Mouse (Mus musculus): ENCODE measurements around the gene Rrp9. TPM values are rescaled to one million over a fixed set of nuclear protein-coding genes. Genes with fewer than 3 reads are reported as not detected.

Rrp9 gene
- polyA plus RNA-seq, 1 experiment from 2014 or later: 20.8 TPM

DNA sequence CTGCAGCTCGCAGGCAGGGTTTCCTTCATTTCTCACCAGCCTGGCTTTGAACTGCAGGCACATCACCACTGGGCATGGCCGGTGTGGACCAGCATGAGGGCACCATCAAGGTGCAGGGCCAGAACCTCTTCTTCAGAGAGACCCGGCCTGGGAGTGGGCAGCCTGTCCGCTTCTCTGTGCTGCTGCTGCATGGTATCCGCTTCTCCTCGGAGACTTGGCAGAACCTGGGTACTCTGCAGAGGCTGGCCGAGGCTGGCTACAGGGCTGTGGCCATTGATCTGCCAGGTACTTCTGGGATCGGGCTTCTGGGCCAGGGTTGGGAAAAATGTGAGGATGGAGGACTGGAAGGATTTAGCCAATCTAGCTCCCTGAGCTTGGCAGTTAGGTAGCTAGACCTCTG is 25.8 kb upstream of the Rrp9 start:
- peaks cover 43% of the 10 kb centered on the region for H3K27me3 ChIP-seq
- H3K36me3 ChIP-seq (replicated peaks): no peaks in the 10 kb centered on the region; the same call in 1 of the 2 replicates
- peak overlapping the region; percentile 29 for H3K4me2 ChIP-seq
- no peak overlapping the region for H3K27ac ChIP-seq (replicated peaks)
- H3K9ac ChIP-seq: no peak overlapping the region
- H3K4me1 ChIP-seq (replicated peaks): peaks cover 82% of the 10 kb centered on the region
- no peak for ATAC-seq (ENCODE audit: insufficient read depth)
- no peaks in the 10 kb centered on the region for H3K9me3 ChIP-seq (replicated peaks)
- 81% methylated on average over 8 of the region's 8 CpGs for WGBS (ENCODE audit: insufficient replicate concordance)
- no peak overlapping the region for H3K4me3 ChIP-seq (replicated peaks)

- 47% methylated on average over 9 of the region's 9 CpGs for WGBS (ENCODE audit: insufficient replicate concordance)
- no peak for ATAC-seq (ENCODE audit: insufficient read depth)
- 0 out of 2 replicates have a peak overlapping the region, but pooled peaks have one; percentile 16 for H3K27ac ChIP-seq (replicated peaks)
These were observed 25.1 kb upstream of the Rrp9 start for GRCm38 (mm10) chr9:106450661-106451060.

GRCm38 (mm10) chr9:106451298-106451697 is 24.5 kb upstream of the Rrp9 start:
- H3K4me1 ChIP-seq (replicated peaks): peaks cover 76% of the 10 kb centered on the region
- H3K27ac ChIP-seq (replicated peaks): no peak overlapping the region
- peak overlapping the region; percentile 1; the same call in 1 of the 2 replicates for H3K4me2 ChIP-seq
- no peak overlapping the region for H3K9ac ChIP-seq
- peaks cover 52% of the 10 kb centered on the region for H3K27me3 ChIP-seq
- no peak overlapping the region for H3K4me3 ChIP-seq (replicated peaks)
- 69% methylated on average over 11 of the region's 11 CpGs for WGBS (ENCODE audit: insufficient replicate concordance)
- no peak for ATAC-seq (ENCODE audit: insufficient read depth)
- no peaks in the 10 kb centered on the region; the same call in 1 of the 2 replicates for H3K36me3 ChIP-seq (replicated peaks)
- no peaks in the 10 kb centered on the region for H3K9me3 ChIP-seq (replicated peaks)

More at GRCm38 (mm10) chr9:106450661-106451060, 25.1 kb upstream of the Rrp9 start:
- Histone ChIP-seq H3K4me3 (replicated peaks) (no peak overlapping the region), H3K36me3 (replicated peaks) (no peaks in the 10 kb centered on the region; the same call in 1 of the 2 replicates), H3K9me3 (replicated peaks) (no peaks in the 10 kb centered on the region), H3K4me1 (replicated peaks) (peaks cover 82% of the 10 kb centered on the region), H3K27me3 (peaks cover 51% of the 10 kb centered on the region), H3K9ac (no peak overlapping the region), H3K4me2 (peak overlapping the region; percentile 29)

GRCm38 (mm10) chr9:106451899-106452298 is 23.9 kb upstream of the Rrp9 start:
- 28% methylated on average over 2 of the region's 2 CpGs for WGBS (ENCODE audit: insufficient replicate concordance)
- no peak overlapping the region for H3K9ac ChIP-seq
- peaks cover 52% of the 10 kb centered on the region for H3K27me3 ChIP-seq
- H3K36me3 ChIP-seq (replicated peaks): no peaks in the 10 kb centered on the region; the same call in 1 of the 2 replicates
- H3K27ac ChIP-seq (replicated peaks): no peak overlapping the region
- H3K4me1 ChIP-seq (replicated peaks): peaks cover 70% of the 10 kb centered on the region
- no peaks in the 10 kb centered on the region for H3K9me3 ChIP-seq (replicated peaks)
- H3K4me2 ChIP-seq: no peak overlapping the region
- H3K4me3 ChIP-seq (replicated peaks): no peak overlapping the region
- no peak for ATAC-seq (ENCODE audit: insufficient read depth)

DNA sequence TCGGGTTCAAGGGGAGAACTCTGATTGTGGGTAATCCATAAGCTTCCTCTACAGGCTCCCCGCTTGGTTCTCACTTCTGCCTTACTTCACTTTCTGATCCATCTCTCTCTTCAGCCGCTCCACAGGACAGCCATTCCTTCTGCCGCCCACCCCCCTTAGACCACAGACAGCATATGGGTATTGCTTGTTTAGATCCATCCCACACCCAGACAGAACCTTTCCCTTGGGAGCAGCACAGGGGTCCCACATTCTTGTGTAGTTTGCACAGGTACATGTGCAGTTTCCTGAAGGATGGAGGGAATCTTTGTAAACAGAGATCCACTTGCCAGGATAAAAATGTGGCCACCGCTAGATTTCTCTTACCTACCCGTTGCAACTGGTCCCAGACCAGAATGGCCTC is 23.4 kb upstream of the Rrp9 start:
- no peak for ATAC-seq (ENCODE audit: insufficient read depth)
- Histone ChIP-seq H3K4me3 (replicated peaks) (peak overlapping the region; percentile 62; the same call in 1 of the 2 replicates), H3K4me1 (replicated peaks) (peaks cover 65% of the 10 kb centered on the region), H3K36me3 (replicated peaks) (no peaks in the 10 kb centered on the region; the same call in 1 of the 2 replicates), H3K27me3 (peaks cover 52% of the 10 kb centered on the region), H3K9ac (no peak overlapping the region), H3K27ac (replicated peaks) (no peak overlapping the region), H3K4me2 (peak overlapping the region; percentile 88), H3K9me3 (replicated peaks) (no peaks in the 10 kb centered on the region)
- 53% methylated on average over 6 of the region's 6 CpGs for WGBS (ENCODE audit: insufficient replicate concordance)

DNA sequence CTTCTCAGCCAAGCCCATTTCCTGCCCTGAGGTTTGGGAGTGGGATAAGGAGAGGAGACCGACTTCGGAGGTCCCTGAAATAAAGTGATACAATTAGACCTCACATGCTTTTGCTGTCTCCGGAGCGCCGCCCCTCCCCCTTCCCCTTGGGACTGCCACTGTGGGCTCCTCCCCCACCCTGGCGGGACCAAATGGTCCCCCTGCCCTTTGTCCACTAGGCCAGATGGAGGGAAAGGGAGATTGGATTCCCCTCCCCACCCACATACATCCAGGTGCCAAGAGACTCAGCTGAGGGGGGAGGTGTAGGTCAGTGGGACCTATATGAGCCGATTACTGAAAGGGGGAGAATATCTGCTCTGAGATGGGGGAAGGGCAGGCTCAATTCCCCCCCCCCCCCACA is 22.9 kb upstream of the Rrp9 start:
- Histone ChIP-seq H3K36me3 (replicated peaks) (no peaks in the 10 kb centered on the region; the same call in 1 of the 2 replicates), H3K4me2 (peak overlapping the region; percentile 88), H3K27ac (replicated peaks) (0 out of 2 replicates have a peak overlapping the region, but pooled peaks have one; percentile 31), H3K4me1 (replicated peaks) (peaks cover 60% of the 10 kb centered on the region), H3K4me3 (replicated peaks) (peak overlapping the region; percentile 62), H3K27me3 (peaks cover 52% of the 10 kb centered on the region), H3K9me3 (replicated peaks) (no peaks in the 10 kb centered on the region), H3K9ac (peak overlapping the region; percentile 29; the same call in 1 of the 2 replicates)
- 15% methylated on average over 7 of the region's 7 CpGs for WGBS (ENCODE audit: insufficient replicate concordance)
- 0 out of 2 replicates have a peak, but pooled peaks have one; percentile 4 for ATAC-seq (ENCODE audit: insufficient read depth)

GRCm38 (mm10) chr9:106453271-106454070 is 22.3 kb upstream of the Rrp9 start, which contains the start of gene Pcbp4:
Gene Pcbp4 (plus strand): TSS chr9:106453291.
- under 1% methylated on average over 60 of the region's 74 CpGs for WGBS (ENCODE audit: insufficient replicate concordance)

GRCm38 (mm10) chr9:106454071-106454761 is 21.5 kb upstream of the Rrp9 start:
- no peak for ATAC-seq (ENCODE audit: insufficient read depth)
- H3K9ac ChIP-seq: peak overlapping the region; percentile 52; the same call in 1 of the 2 replicates
- H3K36me3 ChIP-seq (replicated peaks): no peaks in the 10 kb centered on the region; the same call in 1 of the 2 replicates
- H3K27ac ChIP-seq (replicated peaks): 0 out of 2 replicates have a peak overlapping the region, but pooled peaks have one; percentile 12
- peak overlapping the region; percentile 62 for H3K4me3 ChIP-seq (replicated peaks)
- H3K9me3 ChIP-seq (replicated peaks): no peaks in the 10 kb centered on the region
- peaks cover 50% of the 10 kb centered on the region for H3K4me1 ChIP-seq (replicated peaks)
- H3K27me3 ChIP-seq: peaks cover 52% of the 10 kb centered on the region
- H3K4me2 ChIP-seq: peak overlapping the region; percentile 88
- whole genome bisulfite sequencing (ENCODE audit: insufficient replicate concordance): 8% methylated on average over 20 of the region's 20 CpGs

More at GRCm38 (mm10) chr9:106453271-106454070, 22.3 kb upstream of the Rrp9 start, which contains the start of gene Pcbp4:
- peak within 1 kb of the TSS; percentile 52; the same call in 1 of the 2 replicates for H3K9ac ChIP-seq
- peaks cover 54% of the 10 kb centered on the region for H3K4me1 ChIP-seq (replicated peaks)
- peaks cover 52% of the 10 kb centered on the region for H3K27me3 ChIP-seq
- H3K36me3 ChIP-seq (replicated peaks): no peaks in the 10 kb centered on the region; the same call in 1 of the 2 replicates
- H3K4me2 ChIP-seq: peak within 1 kb of the TSS; percentile 88
- no peaks in the 10 kb centered on the region for H3K9me3 ChIP-seq (replicated peaks)
- peak; percentile 63 for ATAC-seq (ENCODE audit: insufficient read depth)
- H3K27ac ChIP-seq (replicated peaks): peak within 1 kb of the TSS; percentile 31; the same call in 1 of the 2 replicates
- peak within 1 kb of the TSS; percentile 62 for H3K4me3 ChIP-seq (replicated peaks)

GRCm38 (mm10) chr9:106454888-106455681 is 20.7 kb upstream of the Rrp9 start:
- Histone ChIP-seq H3K27me3 (peaks cover 52% of the 10 kb centered on the region), H3K27ac (replicated peaks) (no peak overlapping the region), H3K4me1 (replicated peaks) (peaks cover 46% of the 10 kb centered on the region), H3K9me3 (replicated peaks) (no peaks in the 10 kb centered on the region), H3K9ac (no peak overlapping the region), H3K4me3 (replicated peaks) (peak overlapping the region; percentile 62), H3K36me3 (replicated peaks) (no peaks in the 10 kb centered on the region; the same call in 1 of the 2 replicates), H3K4me2 (peak overlapping the region; percentile 88)
- ATAC-seq (ENCODE audit: insufficient read depth): no peak
- 16% methylated on average over 17 of the region's 17 CpGs for WGBS (ENCODE audit: insufficient replicate concordance)
